Mouse (Mus musculus) limb, embryonic 12.5 days (tissue): Measurements from ENCODE around the gene Garem2. TPM values are rescaled to one million over a fixed set of nuclear protein-coding genes. Genes with fewer than 3 reads are reported as not detected.

ENCODE experiments used
- ATAC-seq: fragments of 200-750 bp; cut with Nextera tagmentation; 2 replicates; pipeline ENCODE4 v1.8.0; 2017; ENCODE audit warnings: low read depth, moderate TSS enrichment; ENCODE audit not compliant: insufficient number of reproducible peaks, insufficient read depth, low FRiP score, low TSS enrichment
- H3K27ac ChIP-seq: fragments of 300-500 bp; sonication (generic); 2 replicates; pipeline ENCODE4 v1.5.1; 2016; ENCODE audit warnings: mild to moderate bottlenecking, moderate library complexity
- H3K27me3 ChIP-seq: fragments of 300-500 bp; sonication (generic); 2 replicates; pipeline ENCODE4 v1.6.1; 2016; ENCODE audit warnings: mild to moderate bottlenecking, moderate library complexity
- H3K36me3 ChIP-seq: fragments of 300-500 bp; sonication (generic); 2 replicates; pipeline ENCODE4 v1.6.1; 2016; ENCODE audit warnings: mild to moderate bottlenecking, moderate library complexity
- H3K4me1 ChIP-seq: fragments of 300-500 bp; sonication (generic); replicated peaks from 2 replicates; pipeline ENCODE4 v1.6.1; 2016
- H3K4me2 ChIP-seq: fragments of 300-500 bp; sonication (generic); 2 replicates; pipeline ENCODE4 v1.6.1; 2016; ENCODE audit warnings: mild to moderate bottlenecking, moderate library complexity
- H3K4me3 ChIP-seq: fragments of 300-500 bp; sonication (generic); replicated peaks from 2 replicates; pipeline ENCODE4 v1.5.1; 2016; ENCODE audit warnings: mild to moderate bottlenecking
- H3K9ac ChIP-seq: fragments of 300-500 bp; sonication (generic); replicated peaks from 2 replicates; pipeline ENCODE4 v1.6.1; 2016; ENCODE audit warnings: mild to moderate bottlenecking, moderate library complexity
- H3K9me3 ChIP-seq: fragments of 300-500 bp; sonication (generic); 2 replicates; pipeline ENCODE4 v1.6.1; 2016; ENCODE audit warnings: mild to moderate bottlenecking, moderate library complexity
- WGBS: fragments of 180-500 bp; shearing (Covaris S2); methylation state at CpG from one replicate; pipeline ENCODE4 v1.1.7; 2016; 5-methylcytosine and 5-hydroxymethylcytosine counted together
- polyA plus RNA-seq: library from polyadenylated mRNA; unstranded; fragments of >200 nt; fragmentation: Nextera tagmentation; extraction: Ambion mirVana; gene quantifications from 2 replicates; pipeline ENCODE4 v1.2.1, GENCODE M21; 2016

The Garem2 gene
- polyA plus RNA-seq, 1 experiment from 2014 or later: 0.70 TPM

DNA sequence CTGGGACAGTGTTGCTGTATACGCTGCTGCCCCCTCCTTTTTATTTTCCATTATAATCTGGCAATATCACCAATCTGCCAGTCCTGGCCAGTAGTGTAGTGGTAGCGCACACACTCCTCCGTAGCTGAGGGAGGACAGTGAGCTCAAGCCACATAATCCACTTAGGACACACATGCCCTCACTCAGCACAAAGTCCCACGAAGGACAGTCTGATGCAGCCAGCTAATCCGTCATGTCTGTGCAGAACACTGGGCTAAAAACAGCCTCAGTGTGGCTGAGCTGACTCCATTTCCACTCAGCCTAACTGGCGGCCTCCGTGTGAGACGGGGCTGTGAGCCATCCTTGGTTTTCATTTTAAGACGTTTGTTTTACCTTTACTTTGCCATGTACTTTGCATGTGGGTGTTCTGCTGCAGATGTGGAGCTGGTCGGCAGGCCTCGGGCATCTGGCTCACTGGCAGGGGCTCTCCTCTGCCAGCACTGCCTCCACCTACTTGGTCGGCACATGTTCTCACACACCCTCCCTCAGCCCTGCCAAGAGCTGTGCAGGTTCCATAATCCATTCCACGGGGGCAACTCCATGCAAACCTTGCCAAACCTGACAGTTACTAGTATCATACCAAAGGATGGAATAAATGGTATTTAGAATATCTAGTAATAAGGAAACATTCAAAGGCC is 23.1 kb downstream of the Garem2 start:
- no peaks in the 10 kb centered on the region for H3K4me1 ChIP-seq
- no peaks in the 10 kb centered on the region for H3K27me3 ChIP-seq
- H3K9ac ChIP-seq: no peak overlapping the region
- H3K4me3 ChIP-seq: no peak overlapping the region
- H3K9me3 ChIP-seq: no peaks in the 10 kb centered on the region
- H3K4me2 ChIP-seq: no peak overlapping the region
- 93% methylated on average over 13 of the region's 13 CpGs for WGBS
- H3K36me3 ChIP-seq: peaks cover 93% of the 10 kb centered on the region
- H3K27ac ChIP-seq: no peak overlapping the region
- ATAC-seq: no peak

DNA sequence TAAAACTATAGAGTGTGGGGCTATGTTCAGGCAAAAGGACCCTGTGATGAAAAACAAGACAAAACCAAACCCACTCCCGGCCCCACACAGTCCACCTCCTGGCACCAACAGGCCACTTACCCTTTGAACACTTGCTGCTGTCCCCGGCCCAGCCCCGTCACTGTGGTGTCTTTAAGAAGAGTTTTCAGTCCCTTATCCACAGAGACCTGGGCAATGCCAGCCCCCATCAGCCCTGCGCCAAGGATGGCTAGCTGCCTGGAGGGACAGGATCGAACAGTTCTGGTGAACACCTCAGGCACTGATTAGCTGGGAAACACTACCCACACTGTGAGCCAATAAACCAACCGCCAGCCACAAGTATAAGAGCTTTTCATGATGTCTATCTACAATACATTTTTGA is 23.7 kb downstream of the Garem2 start:
- Histone ChIP-seq H3K36me3 (peaks cover 93% of the 10 kb centered on the region), H3K27me3 (no peaks in the 10 kb centered on the region), H3K27ac (no peak overlapping the region), H3K9ac (no peak overlapping the region), H3K4me1 (no peaks in the 10 kb centered on the region), H3K4me2 (no peak overlapping the region), H3K9me3 (no peaks in the 10 kb centered on the region), H3K4me3 (no peak overlapping the region)
- ATAC-seq: no peak
- WGBS: 91% methylated on average over 6 of the region's 6 CpGs

DNA sequence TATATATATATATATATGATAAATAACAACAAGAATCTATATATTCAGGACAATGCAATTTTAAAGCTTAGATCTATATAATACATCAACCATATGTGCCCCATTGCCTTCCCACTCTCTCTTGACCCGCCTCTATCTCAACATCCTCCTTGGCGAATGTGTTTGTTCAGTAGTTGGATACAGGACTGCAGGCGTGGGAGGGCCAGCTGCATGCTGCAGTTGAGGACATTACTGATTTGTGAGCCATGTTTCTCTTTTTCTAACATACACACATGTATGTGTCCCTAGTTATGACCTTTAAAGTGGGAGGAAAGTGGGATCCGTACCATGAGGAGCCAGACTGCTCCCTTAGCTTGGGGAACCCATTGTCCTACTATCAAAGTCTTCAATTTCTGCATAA is 26.3 kb downstream of the Garem2 start:
- Histone ChIP-seq H3K9ac (no peak overlapping the region), H3K4me3 (no peak overlapping the region), H3K36me3 (peaks cover 93% of the 10 kb centered on the region), H3K9me3 (no peaks in the 10 kb centered on the region), H3K4me2 (no peak overlapping the region), H3K27ac (no peak overlapping the region), H3K27me3 (no peaks in the 10 kb centered on the region), H3K4me1 (no peaks in the 10 kb centered on the region)
- ATAC-seq: no peak
- 96% methylated on average over 4 of the region's 4 CpGs for WGBS

DNA sequence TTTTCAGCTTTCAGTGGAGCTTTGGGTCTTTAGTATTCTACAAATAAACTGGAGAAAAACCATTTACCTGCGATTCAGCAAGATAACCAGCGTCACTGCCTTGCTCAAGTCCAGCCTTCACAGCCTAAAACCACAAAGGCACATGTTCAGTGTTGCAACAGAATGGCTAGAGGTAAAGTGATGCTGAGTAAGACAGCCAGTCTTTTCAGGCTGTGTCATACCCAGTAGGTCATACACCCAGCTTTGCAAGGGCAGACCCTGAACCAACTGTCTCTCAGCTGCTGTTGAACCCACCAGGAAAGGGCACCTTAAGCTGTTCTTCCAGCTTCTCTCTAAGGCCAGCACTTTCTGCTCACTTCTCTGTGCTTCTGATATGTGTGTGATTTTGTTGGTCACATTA is 27.2 kb downstream of the Garem2 start:
- Histone ChIP-seq H3K9me3 (no peaks in the 10 kb centered on the region), H3K4me1 (no peaks in the 10 kb centered on the region), H3K27ac (no peak overlapping the region), H3K4me3 (no peak overlapping the region), H3K36me3 (peaks cover 89% of the 10 kb centered on the region), H3K27me3 (no peaks in the 10 kb centered on the region), H3K4me2 (no peak overlapping the region), H3K9ac (no peak overlapping the region)
- 95% methylated on average over 2 of the region's 2 CpGs for WGBS
- no peak for ATAC-seq

DNA sequence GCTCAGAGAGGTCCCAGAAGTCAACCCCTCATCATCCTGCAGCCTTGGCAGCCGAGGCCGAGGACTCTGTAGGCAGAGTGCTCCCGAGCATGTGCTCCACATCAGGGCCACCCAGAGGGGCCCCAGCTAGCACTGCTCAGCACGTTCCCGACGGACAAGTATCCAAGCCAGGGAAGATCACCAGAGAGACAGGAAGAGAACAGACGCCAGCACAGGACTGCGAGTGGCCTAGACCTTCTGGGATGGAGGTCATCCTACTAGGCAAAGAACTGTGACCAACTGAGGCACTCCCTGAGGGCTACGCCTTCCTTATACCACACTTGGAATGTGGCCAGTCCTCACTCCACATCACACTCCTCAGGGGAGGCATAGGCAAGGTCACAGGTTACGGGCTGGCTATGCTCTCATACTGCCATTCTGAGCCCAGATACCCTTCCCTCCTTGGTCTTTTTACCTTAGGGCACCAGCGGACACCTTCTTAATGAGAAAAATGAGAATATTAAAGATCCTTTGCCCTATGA is 30.8 kb downstream of the Garem2 start:
- Histone ChIP-seq H3K4me2 (no peak overlapping the region), H3K4me1 (no peaks in the 10 kb centered on the region), H3K27me3 (no peaks in the 10 kb centered on the region), H3K9me3 (no peaks in the 10 kb centered on the region), H3K27ac (no peak overlapping the region), H3K9ac (no peak overlapping the region), H3K4me3 (no peak overlapping the region), H3K36me3 (peaks cover 88% of the 10 kb centered on the region)
- WGBS: 93% methylated on average over 11 of the region's 11 CpGs
- no peak for ATAC-seq

DNA sequence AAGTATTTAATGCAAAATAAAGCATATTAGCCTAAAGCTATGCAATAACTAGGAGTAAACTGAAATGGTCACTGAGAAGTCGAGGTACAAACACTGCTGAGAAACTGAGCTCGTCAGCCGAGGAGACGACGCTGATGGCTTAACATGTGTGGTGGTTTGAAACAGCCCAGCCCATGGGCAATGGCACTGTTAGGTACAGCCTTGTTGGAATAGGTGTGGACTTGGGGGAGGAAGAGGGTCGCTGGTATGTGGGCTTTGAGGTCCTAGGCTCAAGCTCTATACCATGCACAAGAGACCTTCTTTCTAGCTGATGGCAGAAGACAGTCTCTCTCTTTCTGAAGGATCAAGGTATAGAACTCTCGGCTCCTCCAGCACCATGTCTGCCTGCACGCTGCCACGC is 32.3 kb downstream of the Garem2 start:
- no peaks in the 10 kb centered on the region for H3K27me3 ChIP-seq
- H3K36me3 ChIP-seq: peaks cover 89% of the 10 kb centered on the region
- H3K4me1 ChIP-seq: no peaks in the 10 kb centered on the region
- no peak overlapping the region for H3K9ac ChIP-seq
- no peak for ATAC-seq
- no peak overlapping the region for H3K4me2 ChIP-seq
- H3K9me3 ChIP-seq: no peaks in the 10 kb centered on the region
- no peak overlapping the region for H3K27ac ChIP-seq
- WGBS: 88% methylated on average over 9 of the region's 9 CpGs
- no peak overlapping the region for H3K4me3 ChIP-seq

DNA sequence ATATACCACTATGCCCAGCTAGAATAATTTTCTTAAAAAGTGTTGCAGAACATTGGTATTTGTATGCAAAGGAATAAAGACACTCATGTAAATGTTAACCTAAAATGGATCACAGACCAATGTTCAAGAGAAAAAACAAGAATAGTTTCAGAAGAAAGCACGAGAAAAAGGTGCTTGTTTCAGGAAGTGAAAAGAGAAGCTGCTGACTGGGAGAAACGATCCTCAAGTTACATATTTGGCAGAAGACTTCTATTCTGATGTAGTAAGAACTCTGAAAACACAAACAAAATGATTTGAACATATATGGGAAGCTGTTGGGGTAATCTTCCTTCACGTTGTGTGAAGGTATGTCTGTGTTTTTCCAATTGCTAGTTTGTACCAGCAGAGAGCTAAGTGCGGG is 33.2 kb downstream of the Garem2 start:
- H3K4me2 ChIP-seq: no peak overlapping the region
- no peaks in the 10 kb centered on the region for H3K9me3 ChIP-seq
- no peak overlapping the region for H3K27ac ChIP-seq
- H3K36me3 ChIP-seq: peaks cover 89% of the 10 kb centered on the region
- no peak for ATAC-seq
- no peak overlapping the region for H3K4me3 ChIP-seq
- no peak overlapping the region for H3K9ac ChIP-seq
- H3K4me1 ChIP-seq: no peaks in the 10 kb centered on the region
- WGBS: 92% methylated on average over 4 of the region's 4 CpGs
- no peaks in the 10 kb centered on the region for H3K27me3 ChIP-seq

DNA sequence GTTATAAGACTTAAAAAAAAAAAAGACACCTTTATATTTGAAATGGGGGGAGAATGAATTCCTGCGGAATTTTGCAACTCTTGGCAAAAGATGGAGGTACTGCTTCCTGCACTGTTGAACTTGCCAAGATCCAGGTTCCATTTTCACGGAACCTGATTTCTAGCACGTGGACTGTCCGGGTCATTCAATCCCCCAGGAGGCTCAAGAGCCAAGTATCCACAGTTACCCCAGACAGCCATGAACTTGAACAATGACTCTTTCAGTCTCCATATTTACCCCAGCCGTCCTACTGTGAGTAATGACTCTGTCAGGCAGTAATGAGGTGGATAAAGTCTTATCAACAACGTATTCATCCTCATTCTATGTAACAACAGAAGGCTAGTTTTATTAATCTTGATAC is 41.6 kb downstream of the Garem2 start:
- ATAC-seq: no peak
- Histone ChIP-seq H3K4me2 (no peak overlapping the region), H3K4me1 (no peaks in the 10 kb centered on the region), H3K36me3 (peaks cover 63% of the 10 kb centered on the region), H3K4me3 (no peak overlapping the region), H3K9ac (no peak overlapping the region), H3K27ac (no peak overlapping the region), H3K9me3 (no peaks in the 10 kb centered on the region), H3K27me3 (no peaks in the 10 kb centered on the region)
- WGBS: 95% methylated on average over 6 of the region's 6 CpGs

DNA sequence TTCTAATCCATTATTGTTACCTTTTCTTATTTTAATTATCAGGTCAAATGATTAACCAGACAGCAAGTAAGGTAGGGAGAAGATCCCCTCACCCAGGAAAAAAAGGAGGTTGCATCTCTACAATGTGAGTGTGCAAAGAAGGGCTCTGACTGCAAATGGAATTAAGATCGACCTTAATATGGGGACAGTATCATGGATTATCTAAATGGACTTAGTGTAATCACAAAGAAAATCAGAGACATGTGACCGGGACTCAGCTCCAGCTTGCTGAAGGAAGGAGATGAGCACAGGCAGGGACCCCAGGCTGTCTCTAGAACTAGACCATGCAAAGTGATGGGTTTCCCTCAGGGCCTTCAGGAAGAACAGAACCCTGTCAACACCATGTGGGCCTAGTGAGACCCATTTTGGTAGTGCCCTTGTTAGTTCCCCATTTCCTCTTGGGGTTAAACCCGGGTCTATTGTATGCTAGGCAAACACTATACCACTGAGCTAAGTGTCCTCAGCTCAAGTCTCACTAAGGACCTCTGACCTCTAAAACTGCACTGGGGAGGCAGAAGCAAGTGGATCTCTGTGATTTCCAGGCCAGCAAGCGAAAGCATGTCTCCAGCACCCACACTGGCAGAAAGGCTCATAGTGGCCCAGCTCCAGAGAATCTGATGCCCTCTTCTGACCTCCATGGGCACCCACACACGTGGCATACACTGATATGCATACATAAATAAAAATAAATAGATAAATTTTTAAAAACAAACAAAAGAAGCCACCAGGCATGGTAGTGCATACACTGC is 43.4 kb downstream of the Garem2 start:
- no peaks in the 10 kb centered on the region for H3K9me3 ChIP-seq
- no peak overlapping the region for H3K4me2 ChIP-seq
- H3K9ac ChIP-seq: no peak overlapping the region
- 86% methylated on average over 5 of the region's 5 CpGs for WGBS
- no peak for ATAC-seq
- no peak overlapping the region for H3K27ac ChIP-seq
- H3K27me3 ChIP-seq: no peaks in the 10 kb centered on the region
- no peak overlapping the region for H3K4me3 ChIP-seq
- H3K4me1 ChIP-seq: 0 out of 2 replicates have a peak, but pooled peaks cover 4% of the 10 kb centered on the region
- H3K36me3 ChIP-seq: peaks cover 46% of the 10 kb centered on the region

DNA sequence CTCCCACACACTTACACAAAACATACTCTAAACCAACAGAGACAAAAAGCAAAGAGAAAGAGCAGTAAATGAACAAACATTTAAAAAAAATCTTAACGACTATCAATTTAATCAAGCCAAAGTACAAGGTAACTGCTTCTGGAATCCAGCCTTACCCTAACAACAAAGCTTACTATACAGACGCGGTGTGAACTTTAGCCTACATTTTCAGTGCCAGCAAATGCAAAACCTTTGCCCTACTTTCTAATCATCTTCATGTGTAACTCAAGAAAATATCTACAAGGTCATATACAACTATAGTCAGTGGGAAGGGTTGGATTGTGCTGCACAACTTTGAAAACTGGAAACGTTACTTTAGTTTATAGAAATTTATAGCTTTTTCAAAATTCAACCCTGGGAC is 47.0 kb downstream of the Garem2 start:
- Histone ChIP-seq H3K36me3 (peaks cover 12% of the 10 kb centered on the region), H3K4me3 (no peak overlapping the region), H3K27ac (no peak overlapping the region), H3K4me1 (peaks cover 15% of the 10 kb centered on the region), H3K9ac (no peak overlapping the region), H3K9me3 (no peaks in the 10 kb centered on the region), H3K4me2 (no peak overlapping the region), H3K27me3 (no peaks in the 10 kb centered on the region)
- no peak for ATAC-seq
- 66% methylated on average over 4 of the region's 4 CpGs for WGBS

DNA sequence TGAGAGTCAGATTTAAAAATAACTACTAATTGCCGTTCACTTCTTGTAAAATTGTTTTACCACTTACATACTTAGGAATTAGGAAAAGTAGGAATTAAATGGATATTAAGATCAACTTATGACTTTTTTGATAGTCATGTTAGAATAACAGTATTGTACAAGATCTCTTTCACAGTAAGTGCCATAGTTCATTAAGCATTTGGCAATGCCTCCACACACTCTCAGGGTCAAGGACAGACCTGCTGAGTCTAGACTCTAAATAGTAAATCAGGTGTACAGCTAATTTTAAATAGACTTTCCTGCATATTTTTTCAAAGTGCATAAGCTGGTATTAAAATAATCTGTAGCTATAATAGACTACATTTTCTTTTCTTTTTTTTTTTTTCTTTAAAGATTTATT is 47.5 kb downstream of the Garem2 start:
- Histone ChIP-seq H3K4me3 (no peak overlapping the region), H3K36me3 (peaks cover 9% of the 10 kb centered on the region; the same call in 1 of the 2 replicates), H3K4me2 (no peak overlapping the region), H3K9me3 (no peaks in the 10 kb centered on the region), H3K4me1 (peaks cover 15% of the 10 kb centered on the region), H3K9ac (no peak overlapping the region), H3K27me3 (no peaks in the 10 kb centered on the region), H3K27ac (no peak overlapping the region)
- 75% methylated on average over 1 of the region's 1 CpGs for WGBS
- no peak for ATAC-seq
